Mouse (Mus musculus): Measurements from ENCODE around the gene Trabd.

Gene Trabd

GRCm38 (mm10) chr15:89074613-89075477 lies at the start of gene Trabd:
Gene Trabd (plus strand): TSS chr15:89075124.
- ATAC-seq (ENCODE audit: low TSS enrichment), result no peak; the same call in 1 of the 2 replicates

- no peak for ATAC-seq (ENCODE audit: low TSS enrichment)
These were observed 30.5 kb upstream of the Trabd start for GRCm38 (mm10) chr15:89044381-89044780.

- ATAC-seq (ENCODE audit: low TSS enrichment), result no peak
These were observed 28.6 kb upstream of the Trabd start for GRCm38 (mm10) chr15:89046356-89046755.

- ATAC-seq (ENCODE audit: low TSS enrichment), result no peak
These were observed 20.3 kb upstream of the Trabd start for GRCm38 (mm10) chr15:89054666-89055065.

GRCm38 (mm10) chr15:89058736-89059135 lies 16.2 kb upstream of the Trabd start:
- no peak; the same call in 1 of the 2 replicates for ATAC-seq (ENCODE audit: low TSS enrichment)

- peak; percentile 24 for ATAC-seq (ENCODE audit: low TSS enrichment)
These were observed 15.6 kb upstream of the Trabd start, which contains the start of gene Panx2 for GRCm38 (mm10) chr15:89059161-89059931. Gene Panx2 (plus strand): TSS chr15:89059734.

- ATAC-seq (ENCODE audit: low TSS enrichment), result peak; percentile 32; the same call in 1 of the 2 replicates
These were observed 14.8 kb upstream of the Trabd start for GRCm38 (mm10) chr15:89060032-89060681.

GRCm38 (mm10) chr15:89060811-89061460 lies 14.0 kb upstream of the Trabd start:
- ATAC-seq (ENCODE audit: low TSS enrichment), result no peak

- ATAC-seq (ENCODE audit: low TSS enrichment), result no peak
These were observed 13.0 kb upstream of the Trabd start for GRCm38 (mm10) chr15:89061761-89062517.

- ATAC-seq (ENCODE audit: low TSS enrichment), result no peak
These were observed 12.4 kb upstream of the Trabd start for GRCm38 (mm10) chr15:89062518-89062910.

- no peak for ATAC-seq (ENCODE audit: low TSS enrichment)
These were observed 11.9 kb upstream of the Trabd start for GRCm38 (mm10) chr15:89063001-89063400.

- peak; percentile 56 for ATAC-seq (ENCODE audit: low TSS enrichment)
These were observed 11.4 kb upstream of the Trabd start for GRCm38 (mm10) chr15:89063536-89063935.

- ATAC-seq (ENCODE audit: low TSS enrichment), result no peak
These were observed 10.0 kb upstream of the Trabd start for GRCm38 (mm10) chr15:89064891-89065290.

GRCm38 (mm10) chr15:89067609-89068008 lies 7.3 kb upstream of the Trabd start:
- no peak for ATAC-seq (ENCODE audit: low TSS enrichment)

GRCm38 (mm10) chr15:89068226-89068625 lies 6.7 kb upstream of the Trabd start:
- no peak for ATAC-seq (ENCODE audit: low TSS enrichment)

- no peak for ATAC-seq (ENCODE audit: low TSS enrichment)
These were observed 5.5 kb upstream of the Trabd start for GRCm38 (mm10) chr15:89069336-89069840.

GRCm38 (mm10) chr15:89070606-89071005 lies 4.3 kb upstream of the Trabd start:
- no peak for ATAC-seq (ENCODE audit: low TSS enrichment)

GRCm38 (mm10) chr15:89073993-89074603 lies 826 bp upstream of the Trabd start:
- ATAC-seq (ENCODE audit: low TSS enrichment), result no peak

- ATAC-seq (ENCODE audit: low TSS enrichment), result peak; percentile 80
These were observed 689 bp downstream of the Trabd start for GRCm38 (mm10) chr15:89075478-89076147.

Data from frontal cortex, adult (tissue).